Mouse (Mus musculus): Measurements from ENCODE around the gene Mrpl55.
A peak's percentile ranks its signal among the peaks of the same experiment; 100 is the strongest.

DNA sequence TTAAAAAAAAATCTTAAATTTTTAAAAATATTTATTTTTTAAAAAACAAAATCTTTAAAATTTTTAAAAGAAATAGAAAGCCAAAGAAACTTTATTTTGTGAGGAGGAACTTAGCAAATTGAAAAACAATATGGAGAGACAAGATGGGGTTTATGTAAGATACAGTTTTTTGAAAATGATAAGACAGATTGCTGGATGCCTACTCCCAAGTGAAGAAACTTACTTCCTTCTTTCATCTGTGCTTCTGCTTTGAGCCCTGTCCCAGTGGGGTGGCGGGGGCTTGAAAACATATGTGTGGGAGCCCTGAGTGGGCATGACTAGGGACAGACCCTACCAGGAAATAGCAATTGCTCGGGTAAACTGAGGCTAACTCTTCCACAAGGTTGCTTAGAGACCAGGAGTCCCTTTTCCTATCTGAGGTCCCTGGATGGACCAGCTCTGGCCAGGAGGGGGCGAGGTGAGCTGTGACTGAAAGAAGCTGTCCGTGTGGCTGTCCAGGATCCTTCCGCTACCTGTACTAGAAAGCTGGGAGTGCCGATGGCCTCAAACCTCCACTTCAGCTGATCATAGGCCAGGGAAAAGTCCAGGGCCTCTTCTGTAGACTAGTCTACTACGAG is 28.0 kb downstream of the Mrpl55 start:
- no peak for TF ChIP-seq CHD2 (IDR thresholded peaks at IDR 0.05; ENCODE audit: low read depth, low read length)
- no peak for TF ChIP-seq ZNF384 (IDR thresholded peaks at IDR 0.05; ENCODE audit: low read depth, low read length)
- TF ChIP-seq ZC3H11A (IDR thresholded peaks at IDR 0.05; ENCODE audit: borderline replicate concordance, low read depth, low read length), result peak; percentile 12; the same call in 1 of the 2 replicates
- TF ChIP-seq HCFC1 (IDR thresholded peaks at IDR 0.05; ENCODE audit: borderline replicate concordance, insufficient read depth, low read length), result no peak

All from ES-E14 (cell line).